Mouse (Mus musculus): ENCODE data around the gene Cers4.

Gene Cers4

DNA sequence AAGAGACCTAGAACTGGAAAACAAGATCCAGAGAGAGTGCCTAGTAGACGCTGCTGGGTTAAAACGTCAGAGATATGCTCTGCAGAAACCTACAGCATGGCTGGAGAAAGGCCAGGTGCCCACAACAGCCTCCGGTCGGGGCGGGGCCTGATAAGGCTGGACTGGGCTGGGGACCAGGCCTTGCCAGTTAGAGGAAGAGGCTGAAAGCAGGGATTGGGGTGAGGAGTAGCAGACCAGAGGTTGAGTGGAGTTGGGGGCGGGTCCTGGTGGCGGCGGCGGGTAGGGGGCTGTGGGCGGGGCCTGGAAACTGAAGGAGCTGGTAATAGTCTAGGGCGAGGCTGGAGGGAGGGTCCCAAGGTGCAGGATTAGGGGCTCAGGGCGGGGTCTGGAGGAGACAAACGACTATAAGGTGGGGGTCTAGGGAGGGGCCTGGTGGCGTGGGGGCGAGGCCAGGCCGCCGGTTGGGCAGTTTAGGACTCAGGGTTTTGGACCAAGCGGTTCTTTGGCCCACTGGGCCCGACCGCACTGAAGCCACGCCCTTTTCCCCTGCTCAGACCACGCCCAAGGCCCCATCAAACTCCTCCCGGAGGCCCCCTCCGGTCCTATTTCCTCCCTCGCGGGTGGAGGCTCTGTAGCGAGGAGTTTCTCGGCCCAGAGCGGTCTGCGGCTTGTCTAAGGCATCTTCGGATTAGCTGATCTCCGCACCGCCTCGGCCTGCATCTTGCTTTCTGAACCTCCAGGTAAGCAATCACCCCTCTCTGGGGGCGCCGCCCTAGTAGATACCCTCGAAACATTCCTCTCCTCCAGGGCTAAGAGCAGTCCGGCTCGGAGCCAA, at the start of gene Cers4:
Cers4 (plus strand) TSS at position 176 of the 835 bp plus-strand sequence.
- DNase-seq (ENCODE audit: low spot score in 2 of 2), result peak; percentile 77 to 81

GRCm38 (mm10) chr8:4458165-4458564, 34.7 kb upstream of the Cers4 start:
- DNase-seq (ENCODE audit: low spot score in 2 of 2), result no peak

- DNase-seq (ENCODE audit: low spot score in 2 of 2), result no peak
These were observed 29.8 kb upstream of the Cers4 start for GRCm38 (mm10) chr8:4463061-4463460.

DNA sequence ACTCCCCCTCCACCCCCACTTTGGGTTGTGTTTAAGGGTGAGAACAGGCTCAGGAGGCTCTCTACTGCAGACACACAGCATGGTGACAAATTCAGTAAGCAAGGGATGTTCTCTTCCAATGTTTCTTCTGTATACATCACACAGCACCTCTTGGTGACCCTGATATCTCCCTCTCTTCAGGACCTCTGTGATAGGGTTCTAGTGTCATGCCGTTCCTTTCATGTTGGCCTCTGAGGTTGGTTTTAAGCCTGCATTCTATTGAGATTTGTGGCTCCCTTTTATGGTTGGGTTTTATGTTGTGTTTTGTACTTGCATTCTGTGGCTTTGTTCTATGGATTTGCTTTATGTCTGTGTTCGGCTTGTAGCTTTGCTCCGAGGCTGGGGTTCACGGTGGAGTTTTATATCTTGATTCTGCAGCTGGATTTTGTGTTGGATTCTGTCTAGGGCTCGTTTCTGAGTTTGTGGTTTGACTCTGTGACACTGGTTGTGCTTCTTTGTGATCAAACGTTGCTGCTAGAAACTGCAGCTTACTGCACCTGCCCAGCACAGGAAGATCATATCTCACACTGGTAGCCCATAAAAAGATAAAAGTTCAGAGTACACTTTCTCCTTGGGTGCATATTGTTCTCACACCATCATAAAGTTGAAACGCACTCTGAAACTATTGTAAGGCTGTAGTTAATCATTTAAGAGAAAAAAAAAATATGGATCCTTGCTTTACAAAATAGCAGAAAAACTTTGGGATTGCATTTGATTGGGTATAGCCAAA, 18.2 kb upstream of the Cers4 start:
- no peak for DNase-seq (ENCODE audit: low spot score in 2 of 2)

- DNase-seq (ENCODE audit: low spot score in 2 of 2), result no peak
These were observed 11.7 kb upstream of the Cers4 start for GRCm38 (mm10) chr8:4481154-4481553.

- DNase-seq (ENCODE audit: low spot score in 2 of 2), result no peak
These were observed 11.2 kb upstream of the Cers4 start for GRCm38 (mm10) chr8:4481586-4481985.

GRCm38 (mm10) chr8:4482501-4482900, 10.3 kb upstream of the Cers4 start:
- no peak for DNase-seq (ENCODE audit: low spot score in 2 of 2)

GRCm38 (mm10) chr8:4483330-4483729, 9.5 kb upstream of the Cers4 start:
- no peak for DNase-seq (ENCODE audit: low spot score in 2 of 2)

DNA sequence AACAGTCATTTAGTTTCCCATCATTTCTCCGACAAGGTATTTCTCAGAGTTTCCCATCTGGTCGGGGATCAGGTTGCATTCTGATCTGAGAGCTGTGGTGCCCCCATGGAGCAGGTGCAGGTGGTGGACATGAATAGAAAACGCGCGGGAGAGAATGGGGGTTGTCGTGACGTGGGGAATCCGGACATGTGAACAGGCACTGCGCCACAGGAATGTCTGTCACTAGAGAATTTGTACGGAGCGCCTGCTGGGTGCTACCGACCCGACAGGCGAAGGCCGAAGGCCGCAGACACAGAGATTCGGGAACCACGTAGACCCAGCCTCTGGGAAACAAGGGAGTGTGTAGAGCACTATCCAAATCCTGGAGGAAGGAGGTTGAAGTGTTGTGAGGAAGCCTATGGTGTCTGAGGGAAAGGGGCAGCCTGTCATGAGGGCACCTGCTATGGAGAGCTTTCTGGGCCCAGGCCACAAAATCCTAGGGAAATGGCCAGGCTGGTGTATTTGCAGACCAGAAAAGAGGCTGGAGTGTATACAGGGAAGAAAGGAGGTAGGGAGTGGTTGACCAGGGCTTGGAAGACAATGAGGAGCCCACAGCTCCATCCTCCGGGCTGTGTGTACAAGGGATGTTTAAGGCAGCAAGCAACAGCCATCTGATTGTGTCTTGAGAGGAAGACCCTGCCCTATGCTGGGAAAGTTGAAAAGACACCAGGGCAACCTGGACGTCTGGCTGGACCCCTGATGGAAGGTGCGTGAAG, 1.0 kb downstream of the Cers4 start:
- peak; percentile 47 to 58 for DNase-seq (ENCODE audit: low spot score in 2 of 2)

DNA sequence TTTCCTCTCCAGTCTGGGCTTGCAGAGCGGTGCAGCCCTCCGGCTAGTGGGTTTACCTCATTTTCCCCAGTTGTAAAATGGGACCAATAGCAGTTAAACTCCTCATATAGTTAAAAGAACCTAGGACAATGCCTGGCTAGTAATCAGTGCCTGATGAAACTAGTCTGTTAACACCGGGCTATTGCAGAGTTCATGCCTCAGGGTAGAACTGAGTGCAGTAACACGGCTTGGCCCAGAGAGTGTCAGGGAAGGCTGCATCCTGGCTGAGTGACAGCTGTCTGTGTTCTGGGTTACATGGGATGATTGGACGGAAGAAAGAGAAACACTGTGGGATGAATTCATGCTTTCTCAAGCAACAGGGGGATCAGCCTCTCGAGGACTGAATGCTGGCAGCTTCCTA, 3.1 kb downstream of the Cers4 start:
- no peak for DNase-seq (ENCODE audit: low spot score in 2 of 2)

- no peak for DNase-seq (ENCODE audit: low spot score in 2 of 2)
These were observed 4.8 kb downstream of the Cers4 start for GRCm38 (mm10) chr8:4497610-4498009.

DNA sequence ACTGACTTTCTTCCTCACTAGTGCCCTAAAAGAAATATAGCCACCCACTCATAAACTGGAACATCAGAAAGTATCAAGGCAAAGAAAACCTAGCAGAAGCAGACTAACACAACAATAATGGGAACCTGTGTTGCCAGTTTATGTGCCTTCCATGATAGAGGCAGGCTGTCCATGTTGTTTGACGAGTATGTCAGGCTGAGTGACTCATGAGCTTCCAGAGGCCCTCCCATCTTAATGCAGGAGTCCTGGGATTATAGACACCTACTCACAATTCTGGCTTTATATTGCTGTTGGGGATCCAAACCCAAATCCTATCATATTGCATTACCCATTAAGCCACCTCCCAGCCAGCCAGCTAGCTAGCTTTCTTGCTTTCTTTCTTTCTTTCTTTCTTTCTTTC, 12.5 kb downstream of the Cers4 start:
- DNase-seq (ENCODE audit: low spot score in 2 of 2), result no peak

GRCm38 (mm10) chr8:4507527-4507926, 14.7 kb downstream of the Cers4 start:
- no peak for DNase-seq (ENCODE audit: low spot score in 2 of 2)

DNA sequence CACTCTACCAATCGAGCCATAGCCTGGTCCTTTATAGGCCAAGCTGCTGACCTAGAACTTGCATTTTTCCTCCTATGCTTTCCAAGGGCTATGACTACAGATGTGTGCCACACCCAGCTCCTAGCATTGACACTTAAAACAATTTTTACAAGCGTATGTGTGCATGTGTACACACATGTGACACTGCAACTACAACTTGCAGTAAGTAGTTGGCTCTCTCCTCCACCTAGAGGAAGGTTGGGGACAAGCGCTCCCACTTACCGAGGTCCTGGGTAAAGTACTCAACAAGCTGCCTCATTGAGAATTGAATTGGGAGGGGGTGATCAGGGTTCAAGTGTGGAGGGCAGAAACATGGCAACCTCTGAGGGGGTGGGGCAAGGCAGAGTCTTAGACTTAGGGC, 18.0 kb downstream of the Cers4 start:
- DNase-seq (ENCODE audit: low spot score in 2 of 2), result no peak

DNA sequence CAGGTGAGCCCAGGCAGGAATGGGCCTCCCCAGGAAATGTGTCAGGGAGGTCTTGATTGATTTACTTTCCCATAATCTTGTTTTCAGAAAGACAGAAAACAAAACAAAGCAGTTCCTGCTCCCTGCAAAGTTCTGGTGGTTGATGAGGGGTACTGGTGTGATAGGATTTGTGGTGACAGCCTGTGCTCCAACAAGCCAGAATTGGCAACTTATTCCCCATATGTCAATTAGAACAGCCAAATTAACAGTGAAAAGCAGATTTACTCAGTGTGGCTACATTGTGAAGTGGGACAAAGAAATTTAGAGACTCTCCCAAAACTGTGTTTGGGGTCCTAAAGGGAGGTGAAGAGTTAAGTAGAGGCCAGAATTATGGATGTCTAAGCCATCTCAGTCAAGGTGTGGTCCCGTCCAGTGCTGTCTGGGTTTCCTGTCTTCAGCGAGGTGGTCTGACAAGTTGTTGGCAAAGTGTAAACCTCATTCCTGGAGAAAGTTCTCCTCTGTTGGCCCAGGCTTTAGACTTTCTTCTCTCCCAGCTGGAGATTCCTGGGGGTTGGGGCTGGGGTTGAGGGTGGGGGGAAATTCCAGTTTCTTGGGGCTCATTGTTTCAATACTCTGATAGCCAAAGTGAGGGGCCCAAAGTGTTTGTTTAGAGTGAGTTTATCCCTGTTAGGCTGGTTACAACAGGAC, 18.7 kb downstream of the Cers4 start:
- no peak for DNase-seq (ENCODE audit: low spot score in 2 of 2)

GRCm38 (mm10) chr8:4512116-4512495, 19.3 kb downstream of the Cers4 start:
- DNase-seq (ENCODE audit: low spot score in 2 of 2), result no peak

- peak; percentile 33 to 37 for DNase-seq (ENCODE audit: low spot score in 2 of 2)
These were observed 23.3 kb downstream of the Cers4 start for GRCm38 (mm10) chr8:4516162-4516561.

DNA sequence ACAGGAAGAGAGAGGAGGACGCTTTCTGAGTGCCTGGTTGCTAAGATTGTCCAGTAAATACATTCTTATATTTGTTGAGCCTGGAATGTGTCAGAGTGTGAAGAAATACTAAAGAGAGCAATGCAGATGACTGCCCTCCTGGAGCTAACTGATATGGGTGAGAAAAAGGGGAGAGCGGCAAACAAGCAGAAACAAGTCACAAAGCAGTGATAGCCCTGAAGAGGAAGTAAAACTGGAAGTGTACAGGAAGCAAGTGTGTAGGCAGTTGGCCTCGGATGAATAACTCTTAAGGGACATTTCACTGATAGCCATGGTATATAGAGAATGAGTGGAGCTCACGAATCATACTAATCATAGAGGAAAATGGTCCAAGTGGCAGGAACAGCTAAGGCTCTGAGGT, 28.6 kb downstream of the Cers4 start:
- no peak for DNase-seq (ENCODE audit: low spot score in 2 of 2)

- no peak for DNase-seq (ENCODE audit: low spot score in 2 of 2)
These were observed 30.7 kb downstream of the Cers4 start for GRCm38 (mm10) chr8:4523525-4523924.

Measured in frontal cortex, postnatal 10 days (tissue).